8 mouse cellular contexts compared by ENCODE assay signal in the genomic region with DNA sequence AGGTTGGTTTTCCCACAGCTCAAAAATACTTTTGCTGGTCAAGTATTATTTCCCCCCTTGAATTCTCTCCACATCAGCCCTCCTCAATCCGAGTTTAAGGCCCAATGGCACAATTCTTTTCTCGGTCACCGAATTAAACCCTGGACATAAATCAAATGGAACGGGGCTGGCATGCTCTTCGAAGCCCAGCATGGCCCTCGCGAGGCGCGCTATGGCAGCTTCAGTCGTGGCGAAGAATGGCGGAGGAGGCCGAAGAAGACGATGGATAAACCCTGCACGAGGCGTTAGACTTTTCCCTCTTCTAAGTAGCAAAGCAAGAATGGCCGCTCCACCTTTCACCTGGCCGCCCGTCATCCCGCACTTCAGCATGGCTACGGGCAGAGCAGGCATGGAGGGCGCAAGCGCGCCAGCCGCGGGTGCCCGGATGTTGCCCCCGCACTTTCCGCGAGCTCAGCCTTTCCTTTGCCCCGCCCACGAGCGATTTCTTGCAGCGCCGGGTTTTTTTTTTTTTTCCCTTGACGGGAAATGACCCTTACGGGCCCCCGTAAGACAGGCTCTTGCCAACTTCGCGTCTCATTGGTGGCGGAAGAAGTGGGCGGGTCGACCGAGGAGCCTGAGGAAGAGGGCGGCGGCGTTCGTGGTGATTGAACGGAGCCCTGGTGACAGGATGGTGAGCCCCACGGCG. TPM values are rescaled to one million over a fixed set of nuclear protein-coding genes. Genes with fewer than 3 reads are reported as not detected.
DNase-seq lines count a peak whose midpoint lies in the region; ATAC-seq lines count a peak whose summit lies in the region.

A gene (minus strand): TSS at position 427 of the 685 bp plus-strand sequence.
A gene (plus strand): TSS at position 563 of the 685 bp plus-strand sequence.

- H3K4me3 ChIP-seq in hindbrain, embryonic 15.5 days, result peak within 1 kb of the TSS; percentile 71

- no peaks in the 10 kb centered on the region for H3K36me3 ChIP-seq in hindbrain, embryonic 15.5 days

- peak within 1 kb of the TSS; percentile 91 for H3K27ac ChIP-seq in hindbrain, embryonic 15.5 days (replicated peaks)

- whole genome bisulfite sequencing in hindbrain, embryonic 15.5 days, result 2% methylated on average over 51 of the region's 51 CpGs

- no peaks in the 10 kb centered on the region for H3K27me3 ChIP-seq in hindbrain, embryonic 15.5 days

- peak; percentile 94 for ATAC-seq in hindbrain, embryonic 15.5 days (ENCODE audit: low FRiP score, low read depth)

- H3K9me3 ChIP-seq in hindbrain, embryonic 15.5 days, result no peaks in the 10 kb centered on the region

- peak within 1 kb of the TSS; percentile 79 for H3K4me2 ChIP-seq in hindbrain, embryonic 15.5 days

- DNase-seq in T-cell, adult 2 months (ENCODE audit: low spot score), result peak; percentile 98
- DNase-seq in cerebellum, postnatal 36 days, result peak; percentile 99 to 100
- peak; percentile 97 to 98 for DNase-seq in frontal cortex, postnatal 36 days (ENCODE audit: low spot score in 2 of 2)
- DNase-seq in left cerebral cortex, adult 11 months (ENCODE audit: low spot score), result peak; percentile 94
- peak; percentile 99 for DNase-seq in lung, postnatal 4 days
- DNase-seq in retina, postnatal 7 days (ENCODE audit: low read depth, low spot score), result peak; percentile 100
- DNase-seq in urinary bladder, adult 2 months (ENCODE audit: low spot score), result peak; percentile 95

- peak within 1 kb of the TSS; percentile 79 for H3K9ac ChIP-seq in hindbrain, embryonic 15.5 days

- H3K4me1 ChIP-seq in hindbrain, embryonic 15.5 days (replicated peaks), result peaks cover 18% of the 10 kb centered on the region

RNA-seq across cellular contexts. Expression of the first gene that starts in this region (rescaled TPM):
- 19.4 and 20.2 TPM in 2 replicates for polyA plus RNA-seq in hindbrain, embryonic 15.5 days (2015; fragmentation: Nextera tagmentation; extraction: Ambion mirVana)
- polyA plus RNA-seq in urinary bladder, adult 2 months (2012; rRNA removed), result 11.4 and 13.9 TPM in 2 replicates

RNA-seq across cellular contexts. Expression of the second gene that starts in this region (rescaled TPM):
- polyA plus RNA-seq in hindbrain, embryonic 15.5 days (2015; fragmentation: Nextera tagmentation; extraction: Ambion mirVana), result 302 and 317 TPM in 2 replicates
- polyA plus RNA-seq in urinary bladder, adult 2 months (2012; rRNA removed), result 114 and 152 TPM in 2 replicates

Comparison
In these comparisons a context has a peak if more than half of its experiments do, and no peak if none do; other contexts are left out.
1. Peak in every context shown above with its lines: DNase-seq, ATAC-seq, H3K4me3 ChIP-seq and H3K27ac ChIP-seq.